Comparison of ENCODE assay signal across 8 mouse cellular contexts in genomic region chr10:30802033-30802432, GRCm38 (mm10). TPM values are rescaled to one million over a fixed set of nuclear protein-coding genes. Genes with fewer than 3 reads are reported as not detected.
A peak's percentile ranks its signal among the peaks of the same experiment; 100 is the strongest.
DNase-seq lines count a peak whose midpoint lies in the region; ATAC-seq and TF ChIP-seq lines count a peak whose summit lies in the region.

No protein-coding gene starts in this region.

- peak; percentile 29 to 30 for DNase-seq in left cerebral cortex, adult 2 months (ENCODE audit: extremely low spot score in 1 of 2, low spot score in 2 of 2)
- DNase-seq in left cerebral cortex, adult 11 months (ENCODE audit: low spot score) = no peak
- peak; percentile 35 for DNase-seq in NIH3T3 (ENCODE audit: low read depth)
- peak; percentile 25 for DNase-seq in embryonic facial prominence, embryonic 10.5 days (ENCODE audit: low spot score)
- peak; percentile 67 for DNase-seq in hindbrain, postnatal 0 days (ENCODE audit: low spot score)
- DNase-seq in ovary, postnatal 14 days (ENCODE audit: low spot score) = no peak

- peak; percentile 21 for TF ChIP-seq CTCF in left cerebral cortex, adult 2 months (IDR thresholded peaks at IDR 0.05)
- TF ChIP-seq CTCF in hindbrain, postnatal 0 days (IDR thresholded peaks at IDR 0.05; ENCODE audit: low read depth) = peak; percentile 33
- TF ChIP-seq CTCF in small intestine, adult 2 months (IDR thresholded peaks at IDR 0.05; ENCODE audit: extremely low read depth, insufficient read length, insufficient replicate concordance, low read depth, low read length) = peak; percentile 13; the same call in 1 of the 2 replicates

- H3K4me1 ChIP-seq in embryonic facial prominence, embryonic 10.5 days = peaks cover 12% of the 10 kb centered on the region
- no peaks in the 10 kb centered on the region for H3K4me1 ChIP-seq in hindbrain, postnatal 0 days (ENCODE audit: insufficient read depth, low read length)
- peaks cover 31% of the 10 kb centered on the region for H3K4me1 ChIP-seq in liver, embryonic 15.5 days (replicated peaks)
- peaks cover 7% of the 10 kb centered on the region; the same call in 1 of the 2 replicates for H3K4me1 ChIP-seq in small intestine, adult 2 months (ENCODE audit: control insufficient read depth, insufficient read depth, insufficient read length, low read length)

- intact Hi-C loops in left cerebral cortex, adult 2 months (cut with DNase I) = loop anchor here (2.0 to 5.0 kb wide), 5 partner anchors 35 to 1265 kb away; partner anchors contain the start of gene Rspo3

- H3K4me2 ChIP-seq in hindbrain, postnatal 0 days (ENCODE audit: low read depth, low read length) = peak overlapping the region; percentile 63
- peak overlapping the region; percentile 89 for H3K4me2 ChIP-seq in liver, embryonic 15.5 days

- no peaks in the 10 kb centered on the region for H3K36me3 ChIP-seq in embryonic facial prominence, embryonic 10.5 days (replicated peaks)
- H3K36me3 ChIP-seq in hindbrain, postnatal 0 days (ENCODE audit: insufficient read depth, low read length) = no peaks in the 10 kb centered on the region
- H3K36me3 ChIP-seq in liver, embryonic 15.5 days (replicated peaks) = peaks cover 9% of the 10 kb centered on the region; the same call in 1 of the 2 replicates
- no peaks in the 10 kb centered on the region for H3K36me3 ChIP-seq in small intestine, adult 2 months (ENCODE audit: control insufficient read depth, insufficient read depth, low read length)

- no peak for TF ChIP-seq POLR2A in small intestine, adult 2 months (IDR thresholded peaks at IDR 0.05; ENCODE audit: low read depth, low read length)

- WGBS in embryonic facial prominence, embryonic 10.5 days = 9% methylated on average over 8 of the region's 8 CpGs
- WGBS in hindbrain, postnatal 0 days = 8% methylated on average over 8 of the region's 8 CpGs
- WGBS in liver, embryonic 15.5 days (ENCODE audit: insufficient replicate concordance) = 8% methylated on average over 8 of the region's 8 CpGs
- 5% methylated on average over 8 of the region's 8 CpGs for WGBS in small intestine, adult 2 months

- no peak for ATAC-seq in hindbrain, postnatal 0 days
- 0 out of 2 replicates have a peak, but pooled peaks have one; percentile 10 for ATAC-seq in liver, embryonic 15.5 days (ENCODE audit: insufficient read depth)

- no peaks in the 10 kb centered on the region for H3K9me3 ChIP-seq in embryonic facial prominence, embryonic 10.5 days
- H3K9me3 ChIP-seq in hindbrain, postnatal 0 days (ENCODE audit: low read length) = no peaks in the 10 kb centered on the region
- no peaks in the 10 kb centered on the region for H3K9me3 ChIP-seq in liver, embryonic 15.5 days (replicated peaks)

- peak overlapping the region; percentile 97 for H3K27ac ChIP-seq in left cerebral cortex, adult 2 months
- peak overlapping the region; percentile 97 for H3K27ac ChIP-seq in embryonic facial prominence, embryonic 10.5 days (replicated peaks)
- H3K27ac ChIP-seq in hindbrain, postnatal 0 days = peak overlapping the region; percentile 99
- H3K27ac ChIP-seq in liver, embryonic 15.5 days (replicated peaks) = peak overlapping the region; percentile 99
- no peak overlapping the region for H3K27ac ChIP-seq in small intestine, adult 2 months (ENCODE audit: insufficient read depth, low read depth, low read length)

- H3K27me3 ChIP-seq in embryonic facial prominence, embryonic 10.5 days (replicated peaks; ENCODE audit: low read depth, poor library complexity, severe bottlenecking) = no peaks in the 10 kb centered on the region
- no peaks in the 10 kb centered on the region for H3K27me3 ChIP-seq in hindbrain, postnatal 0 days (ENCODE audit: insufficient read depth, low read length)
- H3K27me3 ChIP-seq in liver, embryonic 15.5 days = no peaks in the 10 kb centered on the region
- no peaks in the 10 kb centered on the region for H3K27me3 ChIP-seq in small intestine, adult 2 months (ENCODE audit: control insufficient read depth, insufficient read depth, low read length)

- H3K9ac ChIP-seq in hindbrain, postnatal 0 days (replicated peaks; ENCODE audit: low read length) = peak overlapping the region; percentile 96
- H3K9ac ChIP-seq in liver, embryonic 15.5 days = peak overlapping the region; percentile 90

- peak overlapping the region; percentile 89 for H3K4me3 ChIP-seq in left cerebral cortex, adult 2 months
- H3K4me3 ChIP-seq in embryonic facial prominence, embryonic 10.5 days = peak overlapping the region; percentile 71
- peak overlapping the region; percentile 95 for H3K4me3 ChIP-seq in hindbrain, postnatal 0 days (ENCODE audit: low read length)
- peak overlapping the region; percentile 87 for H3K4me3 ChIP-seq in liver, embryonic 15.5 days (replicated peaks)
- H3K4me3 ChIP-seq in small intestine, adult 2 months (ENCODE audit: low read depth, low read length) = peak overlapping the region; percentile 29; the same call in 1 of the 2 replicates

RNA-seq across cellular contexts. Expression of gene Ncoa7, which starts 1.1 kb away (rescaled TPM):
- 100 to 1,000 TPM in 1 of 2 experiments, 10 to 100 TPM in 1; 97.2 to 104 TPM for total RNA-seq in left cerebral cortex, adult 2 months (2021)
- 7.6 and 8.8 TPM in 2 replicates for polyA plus RNA-seq in embryonic facial prominence, embryonic 10.5 days (2016; fragmentation: Nextera tagmentation; extraction: Ambion mirVana)
- total RNA-seq in hindbrain, postnatal 0 days (2014; rRNA removed) = 19.8 and 26.5 TPM in 2 replicates
- polyA plus RNA-seq in hindbrain, postnatal 0 days (2015; fragmentation: Nextera tagmentation; extraction: Ambion mirVana) = 23.4 and 24.4 TPM in 2 replicates
- polyA plus RNA-seq in liver, embryonic 15.5 days (2015; fragmentation: Nextera tagmentation; extraction: Ambion mirVana) = 10.2 and 12.2 TPM in 2 replicates
- 1.2 and 2.4 TPM in 2 replicates for polyA plus RNA-seq in small intestine, adult 2 months (2012; rRNA removed)

RNA-seq across cellular contexts. Expression of gene Hey2, which starts 40.6 kb away (rescaled TPM):
- 1 to 10 TPM; 6.2 to 6.9 TPM for total RNA-seq in left cerebral cortex, adult 2 months (2021)
- polyA plus RNA-seq in embryonic facial prominence, embryonic 10.5 days (2016; fragmentation: Nextera tagmentation; extraction: Ambion mirVana) = 2.5 and 3.2 TPM in 2 replicates
- 7.2 and 10.2 TPM in 2 replicates for total RNA-seq in hindbrain, postnatal 0 days (2014; rRNA removed)
- polyA plus RNA-seq in hindbrain, postnatal 0 days (2015; fragmentation: Nextera tagmentation; extraction: Ambion mirVana) = 3.9 and 4.4 TPM in 2 replicates
- polyA plus RNA-seq in liver, embryonic 15.5 days (2015; fragmentation: Nextera tagmentation; extraction: Ambion mirVana) = 0.44 and 0.53 TPM in 2 replicates
- 1.5 and 1.6 TPM in 2 replicates for polyA plus RNA-seq in small intestine, adult 2 months (2012; rRNA removed)

Comparison
In these comparisons a context has a peak if more than half of its experiments do, and no peak if none do; other contexts are left out.
1. DNase-seq: peak in left cerebral cortex, adult 2 months (2 of 2), NIH3T3 (single experiment), embryonic facial prominence, embryonic 10.5 days (single experiment) and hindbrain, postnatal 0 days (single experiment); none in left cerebral cortex, adult 11 months (single experiment) and ovary, postnatal 14 days (single experiment).
2. H3K4me3 ChIP-seq: peak in every context shown above with its lines; median percentile 95 in hindbrain, postnatal 0 days; 89 in left cerebral cortex, adult 2 months; 87 in liver, embryonic 15.5 days; 71 in embryonic facial prominence, embryonic 10.5 days; 29 in small intestine, adult 2 months.
3. Peak in every context shown above with its lines, with median percentiles within 50 percentile points of each other: CTCF ChIP-seq.